Mouse (Mus musculus) G1E (cell line): ENCODE measurements around the gene Mrpl24. TPM values are rescaled to one million over a fixed set of nuclear protein-coding genes. Genes with fewer than 3 reads are reported as not detected.
"Not testable (repeated sequence)": the region's sequence is repeated elsewhere in the genome, so short reads cannot be mapped to it uniquely, and the experiment has no call there.

Experiments used
- ATAC-seq: 2 replicates; pipeline ENCODE4 v1.8.0; 2016; ENCODE audit warnings: mild to moderate bottlenecking; ENCODE audit not compliant: insufficient number of reproducible peaks, poor library complexity, low FRiP score, severe bottlenecking; ENCODE audit errors: extremely low read depth
- DNase-seq: peaks from one replicate; pipeline ENCODE4 v3.0.0; 2012; ENCODE audit warnings: low spot score
- H3K27me3 ChIP-seq: 2 replicates; pipeline ENCODE4 v1.6.1; 2012; ENCODE audit warnings: mild to moderate bottlenecking, low read length, inconsistent platforms; ENCODE audit not compliant: insufficient read depth
- H3K36me3 ChIP-seq: replicated peaks from 2 replicates; pipeline ENCODE3; 2012; ENCODE audit warnings: mild to moderate bottlenecking, inconsistent platforms
- H3K4me1 ChIP-seq: 2 replicates; pipeline ENCODE4 v1.6.1; 2012; ENCODE audit warnings: low read depth, low read length, inconsistent platforms, mixed read lengths; ENCODE audit not compliant: insufficient read depth
- H3K4me3 ChIP-seq: 2 replicates; pipeline ENCODE4 v1.5.1; 2012; ENCODE audit warnings: low read depth, mild to moderate bottlenecking, inconsistent platforms, low read length, moderate library complexity, mixed read lengths
- H3K9me3 ChIP-seq: replicated peaks from 2 replicates; pipeline ENCODE4 v1.6.1; 2012; ENCODE audit warnings: inconsistent platforms
- CTCF ChIP-seq: IDR thresholded peaks from 2 replicates; pipeline ENCODE4 v1.5.1; 2012; ENCODE audit warnings: low read depth, low read length, inconsistent platforms, mixed read lengths
- GATA1 ChIP-seq: IDR thresholded peaks from 2 replicates; pipeline ENCODE4 v1.6.1; 2012; ENCODE audit warnings: borderline replicate concordance, low read length, inconsistent platforms, mixed read lengths
- GATA2 ChIP-seq: IDR thresholded peaks from 2 replicates; pipeline ENCODE4 v1.6.1; 2012; ENCODE audit warnings: low read depth, low read length, inconsistent platforms, borderline replicate concordance
- POLR2AphosphoS5 ChIP-seq: IDR thresholded peaks from 2 replicates; pipeline ENCODE4 v1.6.1; 2012; ENCODE audit warnings: low read depth, low read length, inconsistent platforms; ENCODE audit not compliant: insufficient replicate concordance
- TAL1 ChIP-seq: conservative IDR thresholded peaks from 2 replicates; pipeline ENCODE4 v1.6.1; 2012; ENCODE audit warnings: low read depth, low read length, inconsistent platforms, mixed read lengths
- polyA plus RNA-seq: library from polyadenylated mRNA; stranded (reverse); fragments of >175 nt; gene quantifications from 2 replicates; pipeline ENCODE4 v1.2.3, GENCODE M21; 2012
- total RNA-seq, 2 experiments: library from RNA; stranded (forward) in 1 of 2; stranded (reverse) in 1 of 2; fragments of 200-1000 nt in 1 of 2; fragments of >200 nt in 1 of 2; fragmentation: Nextera tagmentation in 1 of 2; gene quantifications; 2 replicates each; pipeline ENCODE4 v1.2.3; 2014 to 2017

The Mrpl24 gene
- total and polyA plus RNA-seq, 3 experiments, result 24.9 to 317 (median 204) TPM

- Histone ChIP-seq H3K27me3 (no peaks in the 10 kb centered on the region), H3K9me3 (peaks cover 5% of the 10 kb centered on the region), H3K36me3 (peaks cover 17% of the 10 kb centered on the region), H3K4me3 (peak overlapping the region; percentile 92), H3K4me1 (peaks cover 30% of the 10 kb centered on the region)
- no peak for TF ChIP-seq CTCF
- no peak for TF ChIP-seq GATA1
- TF ChIP-seq GATA2, result no peak
- no peak for TF ChIP-seq TAL1
- TF ChIP-seq POLR2AphosphoS5, result no peak
- no peak for ATAC-seq
- no peak for DNase-seq
Observed at GRCm38 (mm10) chr3:87886416-87886815, 32.9 kb upstream of the Mrpl24 start.

- Histone ChIP-seq H3K4me1 (peaks cover 28% of the 10 kb centered on the region), H3K36me3 (peaks cover 12% of the 10 kb centered on the region)
- not testable (repeated sequence) for H3K9me3 ChIP-seq, DNase-seq, H3K27me3 ChIP-seq, H3K4me3 ChIP-seq, ATAC-seq
Observed at GRCm38 (mm10) chr3:87887400-87887799, 31.9 kb upstream of the Mrpl24 start.

DNA sequence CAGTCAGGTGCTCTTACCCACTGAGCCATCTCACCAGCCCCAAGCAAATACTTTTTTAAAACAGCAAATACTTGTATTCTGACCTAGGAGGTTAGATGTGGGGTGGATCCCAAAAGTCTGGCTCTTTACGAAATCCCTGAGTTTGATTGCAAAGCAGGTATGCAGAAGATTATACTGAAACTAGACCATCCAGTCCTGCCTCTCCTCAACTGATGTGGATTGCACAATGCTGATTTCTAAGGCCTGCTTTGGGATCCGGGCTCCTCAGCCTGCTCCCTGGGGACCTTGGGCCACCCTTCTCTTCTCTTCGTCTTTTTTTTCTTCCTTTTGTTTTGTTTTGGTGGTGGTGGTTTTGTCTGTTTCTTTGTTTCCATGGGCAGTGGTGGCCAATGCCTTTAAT, 27.8 kb upstream of the Mrpl24 start:
- Histone ChIP-seq H3K4me1 (peaks cover 21% of the 10 kb centered on the region), H3K4me3 (no peak overlapping the region), H3K36me3 (no peaks in the 10 kb centered on the region), H3K9me3 (peaks cover 5% of the 10 kb centered on the region), H3K27me3 (no peaks in the 10 kb centered on the region)
- no peak for DNase-seq
- no peak for ATAC-seq
- no peak for TF ChIP-seq GATA1

GRCm38 (mm10) chr3:87893367-87893905, 25.9 kb upstream of the Mrpl24 start:
- H3K4me3 ChIP-seq, result no peak overlapping the region
- DNase-seq (no peak), ATAC-seq (no peak)
- H3K4me1 ChIP-seq, result peaks cover 17% of the 10 kb centered on the region
- no peak for TF ChIP-seq GATA2
- TF ChIP-seq CTCF, result no peak
- TF ChIP-seq TAL1, result no peak
- no peak for TF ChIP-seq GATA1
- no peak for TF ChIP-seq POLR2AphosphoS5
- H3K9me3 ChIP-seq, result peaks cover under 1% of the 10 kb centered on the region; the same call in 1 of the 2 replicates
- no peaks in the 10 kb centered on the region for H3K27me3 ChIP-seq
- no peaks in the 10 kb centered on the region for H3K36me3 ChIP-seq

GRCm38 (mm10) chr3:87899266-87899665, 20.0 kb upstream of the Mrpl24 start:
- DNase-seq (no peak), ATAC-seq (no peak)
- no peaks in the 10 kb centered on the region for H3K9me3 ChIP-seq
- H3K27me3 ChIP-seq, result no peaks in the 10 kb centered on the region
- H3K4me3 ChIP-seq, result no peak overlapping the region
- no peak for TF ChIP-seq TAL1
- no peak for TF ChIP-seq CTCF
- no peak for TF ChIP-seq GATA1
- TF ChIP-seq GATA2, result no peak
- no peak for TF ChIP-seq POLR2AphosphoS5
- peaks cover 3% of the 10 kb centered on the region for H3K36me3 ChIP-seq
- H3K4me1 ChIP-seq, result peaks cover 40% of the 10 kb centered on the region

DNA sequence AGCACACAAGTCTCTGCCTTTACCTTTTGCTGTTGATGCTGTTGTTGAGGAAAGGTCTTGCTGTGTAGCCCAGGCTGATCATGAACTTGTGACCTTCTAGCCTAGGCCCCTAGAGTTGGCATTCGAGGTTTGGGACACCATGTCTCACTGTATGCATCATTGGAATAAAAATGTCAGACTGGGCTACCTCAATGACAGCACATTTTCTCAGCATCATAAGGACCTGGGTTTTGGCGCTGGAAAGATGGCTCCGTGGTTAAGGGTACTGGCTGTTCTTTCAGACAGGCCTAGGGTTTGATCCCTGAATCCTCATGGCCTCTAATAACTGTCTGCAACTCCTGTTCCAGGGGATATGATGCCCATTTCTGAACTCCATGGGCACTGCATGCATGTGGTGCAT, 19.5 kb upstream of the Mrpl24 start:
- Histone ChIP-seq H3K27me3 (no peaks in the 10 kb centered on the region), H3K4me1 (peaks cover 43% of the 10 kb centered on the region), H3K9me3 (no peaks in the 10 kb centered on the region), H3K4me3 (no peak overlapping the region), H3K36me3 (peaks cover 3% of the 10 kb centered on the region)
- TF ChIP-seq CTCF (no peak), GATA2 (no peak), GATA1 (no peak), TAL1 (no peak), POLR2AphosphoS5 (no peak)
- ATAC-seq, result no peak
- DNase-seq, result no peak

DNA sequence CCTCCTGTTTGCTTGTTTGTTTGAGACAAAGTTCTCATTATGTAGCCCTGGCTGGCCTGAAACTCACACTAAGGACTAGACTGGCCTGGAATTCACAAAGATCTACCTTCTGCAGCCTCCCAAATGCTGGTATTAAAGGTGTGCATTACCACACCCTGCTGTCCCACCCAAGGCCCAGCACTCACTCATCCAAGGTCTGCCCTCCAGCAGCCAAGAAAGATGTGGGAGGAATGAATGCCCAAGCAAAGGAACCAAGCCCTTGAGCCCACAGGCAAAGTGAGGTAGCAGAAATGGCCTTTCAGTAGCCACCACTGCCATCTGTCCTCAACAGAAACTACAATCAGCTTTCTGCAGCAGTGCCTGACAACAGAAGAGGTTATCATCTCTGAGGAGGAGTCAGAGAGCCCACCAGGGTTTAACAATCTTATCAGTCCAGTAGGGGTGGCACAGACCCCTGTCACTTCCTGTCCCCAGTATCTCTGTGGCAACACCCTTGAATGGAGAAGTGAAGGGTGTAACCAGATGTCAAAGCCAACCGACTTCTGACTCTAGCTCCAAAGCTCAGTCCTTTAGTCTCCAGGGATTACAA, 18.2 kb upstream of the Mrpl24 start:
- peak; percentile 74 for DNase-seq
- no peaks in the 10 kb centered on the region for H3K9me3 ChIP-seq
- peaks cover 3% of the 10 kb centered on the region for H3K36me3 ChIP-seq
- TF ChIP-seq GATA1 (no peak), GATA2 (peak; percentile 62; the same call in 1 of the 2 replicates), TAL1 (peak; percentile 100)
- H3K27me3 ChIP-seq, result no peaks in the 10 kb centered on the region
- H3K4me1 ChIP-seq, result peaks cover 49% of the 10 kb centered on the region
- H3K4me3 ChIP-seq, result peak overlapping the region; percentile 61
- peak; percentile 87 for ATAC-seq

GRCm38 (mm10) chr3:87901959-87902358, 17.3 kb upstream of the Mrpl24 start:
- not testable (repeated sequence) for H3K36me3 ChIP-seq, ATAC-seq, H3K27me3 ChIP-seq, H3K4me3 ChIP-seq, H3K9me3 ChIP-seq, DNase-seq
- peaks cover 49% of the 10 kb centered on the region for H3K4me1 ChIP-seq
